Mouse (Mus musculus): ENCODE measurements around the gene Armc2.
A peak's percentile ranks its signal among the peaks of the same experiment; 100 is the strongest.

The Armc2 gene

DNA sequence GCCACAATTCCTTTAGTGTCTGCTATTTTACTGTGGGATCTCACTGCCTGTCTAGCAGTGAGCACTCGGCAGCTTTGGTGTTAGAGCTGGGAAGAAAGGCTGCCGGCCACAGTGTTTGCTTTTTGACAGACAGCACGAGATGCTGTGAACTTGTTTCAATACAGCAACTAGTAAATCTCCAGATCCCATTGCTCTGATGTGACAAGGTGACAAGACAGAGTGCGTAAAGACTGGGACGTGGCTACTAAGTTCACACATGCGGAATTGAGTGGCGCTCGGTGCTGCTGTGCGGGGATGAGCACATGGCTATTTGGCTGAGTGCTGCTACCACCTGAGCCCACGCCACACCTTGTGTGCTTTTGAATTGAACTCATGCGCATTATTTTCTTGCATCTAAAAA is 110.8 kb downstream of the Armc2 start:
- DNase-seq (ENCODE audit: low spot score in 2 of 2): no peak

DNA sequence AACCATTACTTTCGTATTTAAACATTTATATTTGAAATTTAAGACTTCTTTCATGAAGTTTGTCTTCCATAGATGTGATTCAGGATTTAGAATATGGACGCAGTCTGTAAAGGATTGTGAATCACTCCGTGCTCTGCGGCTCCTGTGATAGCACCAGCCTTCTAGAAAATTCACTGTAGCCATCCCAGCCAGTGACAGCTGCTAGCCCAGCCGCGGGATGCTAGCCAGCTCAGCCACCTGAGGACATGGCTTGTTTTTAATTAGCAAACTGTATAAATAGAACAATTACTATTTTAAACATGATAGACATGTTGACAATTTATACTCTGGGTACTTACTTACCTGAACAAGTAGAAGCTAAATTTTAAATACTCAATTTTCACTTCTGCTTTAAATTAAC is 116.4 kb downstream of the Armc2 start:
- DNase-seq (ENCODE audit: low spot score in 2 of 2): no peak

DNA sequence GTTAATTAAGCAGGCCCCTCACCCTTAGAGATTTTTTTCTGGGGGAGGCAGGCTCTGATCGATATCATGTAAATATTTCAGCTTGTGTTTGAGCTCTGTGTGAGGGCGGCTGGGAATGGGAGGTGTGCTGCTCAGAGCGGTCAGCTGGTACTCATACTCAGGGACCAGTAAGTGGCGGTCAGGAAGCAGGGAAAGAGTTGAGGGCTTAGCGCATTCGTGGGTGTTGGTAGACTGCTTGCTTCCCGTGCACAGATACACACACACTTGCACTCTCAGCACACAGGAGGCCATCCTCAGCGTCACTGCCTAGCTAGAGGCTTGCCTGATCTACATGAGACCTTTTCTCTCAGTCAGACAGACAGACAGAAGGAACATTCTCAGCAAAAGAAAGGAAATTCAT is 116.8 kb downstream of the Armc2 start:
- DNase-seq (ENCODE audit: low spot score in 2 of 2): no peak

DNA sequence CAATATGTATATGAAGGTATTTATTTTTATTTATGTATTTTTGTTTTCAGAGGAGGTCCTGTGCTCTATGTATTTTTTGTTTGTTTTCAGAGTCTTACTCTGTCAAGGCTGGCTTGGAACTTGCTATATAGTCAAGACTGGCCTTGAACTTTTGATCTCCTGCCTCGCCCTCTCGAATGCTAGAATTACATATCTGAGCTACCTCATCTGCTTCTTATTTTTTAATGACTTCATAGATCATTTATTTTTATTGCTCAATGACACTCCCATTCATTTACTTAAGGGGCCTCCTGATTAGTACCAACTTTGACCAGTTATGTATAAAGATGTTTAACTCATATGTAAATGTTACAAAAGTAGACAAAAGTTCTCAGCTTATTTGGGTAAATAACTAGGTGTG is 121.4 kb downstream of the Armc2 start:
- DNase-seq (ENCODE audit: low spot score in 2 of 2): no peak

DNA sequence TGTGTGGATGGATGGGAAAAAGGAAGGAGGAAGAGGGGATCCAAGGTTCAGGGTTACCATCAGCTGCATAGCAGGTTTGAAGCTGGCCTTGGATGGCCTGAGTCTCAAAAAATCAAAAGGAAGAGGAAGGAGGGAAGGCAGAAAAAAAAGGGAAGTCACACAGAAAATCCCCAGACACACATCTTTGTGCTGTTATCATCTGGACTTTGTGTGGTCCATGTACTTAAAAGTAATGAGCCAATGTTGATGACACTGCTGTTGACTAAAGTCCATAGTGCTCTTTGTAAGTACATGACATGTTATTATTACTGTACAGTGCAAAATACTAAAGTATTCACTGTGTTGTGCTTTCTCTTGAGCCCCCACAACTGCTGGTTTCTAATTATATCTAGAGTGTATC is 121.8 kb downstream of the Armc2 start:
- no peak for DNase-seq (ENCODE audit: low spot score in 2 of 2)

DNA sequence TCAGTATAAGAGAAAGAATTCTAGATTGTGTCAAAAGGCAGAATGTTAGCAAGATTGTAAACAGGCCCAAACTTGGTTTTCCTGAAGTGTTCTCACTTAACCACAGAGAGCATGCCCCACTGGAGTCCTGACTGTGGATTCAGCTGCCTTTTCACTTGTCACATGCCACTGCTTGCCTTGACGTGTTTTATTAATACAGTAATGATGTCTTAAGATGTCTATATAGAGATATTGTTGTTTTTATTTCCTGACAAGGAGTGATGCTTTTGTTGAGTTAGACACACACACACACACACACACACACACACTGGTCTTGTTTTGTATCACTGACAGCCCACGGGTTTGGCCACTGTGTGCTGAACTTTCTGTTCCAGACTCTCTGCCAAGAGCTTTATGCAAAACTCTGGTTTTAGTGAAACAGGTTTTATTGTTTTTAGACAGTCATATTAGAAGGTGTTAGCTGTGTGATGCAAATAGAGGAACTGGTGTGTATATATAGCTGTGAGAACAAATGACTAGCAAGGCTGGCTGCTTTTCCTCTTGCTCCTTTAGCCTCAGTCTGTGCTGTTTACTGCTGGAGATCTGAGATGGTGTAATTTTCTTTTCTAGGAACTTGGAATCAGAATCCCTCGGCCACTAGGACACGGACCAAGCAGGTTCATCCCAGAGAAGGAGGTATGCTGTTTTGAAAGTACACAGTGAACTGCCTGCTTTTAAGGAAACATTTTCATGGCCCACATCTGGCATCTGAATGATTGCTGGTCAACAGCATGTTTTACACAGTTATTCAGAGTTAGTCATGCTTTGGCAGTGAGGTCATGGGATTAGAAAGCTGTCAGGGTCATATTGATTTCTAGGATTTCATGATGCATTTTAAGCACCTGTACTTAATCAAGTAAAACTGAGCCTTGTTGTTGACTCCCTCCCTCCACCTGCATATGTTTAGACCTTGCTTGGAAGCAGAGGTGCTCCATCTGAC is 124.5 kb downstream of the Armc2 start:
- no peak for DNase-seq (ENCODE audit: low spot score in 2 of 2)

DNA sequence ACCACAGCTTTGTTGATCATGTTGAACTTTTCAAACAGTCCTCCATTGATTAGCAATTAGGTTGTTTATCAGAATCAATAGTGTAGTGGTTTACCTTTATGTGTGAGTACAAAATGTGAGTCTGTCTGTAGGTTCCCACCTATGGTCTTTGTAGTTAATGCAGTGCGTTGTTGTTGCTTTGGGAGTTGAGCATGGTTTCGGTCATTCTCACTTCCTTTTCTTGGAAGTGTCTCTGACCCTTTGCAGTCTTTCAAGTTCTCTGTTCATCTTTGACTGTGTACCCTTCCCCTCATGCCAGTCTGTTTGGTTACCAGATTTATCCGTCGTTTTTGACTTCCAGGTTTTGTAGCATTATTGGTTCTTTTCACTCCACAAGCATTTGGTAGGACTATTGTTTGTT is 126.9 kb downstream of the Armc2 start:
- DNase-seq (ENCODE audit: low spot score in 2 of 2): no peak

DNA sequence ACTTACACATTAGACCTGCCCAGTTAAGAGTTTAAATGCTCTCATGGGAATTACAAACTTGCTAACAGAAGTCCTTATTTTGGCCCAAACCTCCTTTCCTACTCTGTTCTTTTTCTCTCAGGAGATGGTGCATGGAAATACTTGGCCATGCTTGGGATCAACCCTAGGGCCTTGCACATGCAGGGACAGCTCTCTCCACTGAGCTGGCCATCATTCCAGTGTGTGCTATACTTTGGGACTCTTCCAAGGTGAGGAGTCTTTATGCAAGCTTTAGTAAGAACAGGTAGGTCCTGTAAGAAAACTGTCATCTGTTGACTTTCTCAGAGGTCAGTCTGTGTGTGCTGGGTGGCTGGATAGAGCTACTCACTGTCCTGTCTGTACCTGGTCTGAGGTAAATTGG is 127.7 kb downstream of the Armc2 start:
- DNase-seq (ENCODE audit: low spot score in 2 of 2): no peak

DNA sequence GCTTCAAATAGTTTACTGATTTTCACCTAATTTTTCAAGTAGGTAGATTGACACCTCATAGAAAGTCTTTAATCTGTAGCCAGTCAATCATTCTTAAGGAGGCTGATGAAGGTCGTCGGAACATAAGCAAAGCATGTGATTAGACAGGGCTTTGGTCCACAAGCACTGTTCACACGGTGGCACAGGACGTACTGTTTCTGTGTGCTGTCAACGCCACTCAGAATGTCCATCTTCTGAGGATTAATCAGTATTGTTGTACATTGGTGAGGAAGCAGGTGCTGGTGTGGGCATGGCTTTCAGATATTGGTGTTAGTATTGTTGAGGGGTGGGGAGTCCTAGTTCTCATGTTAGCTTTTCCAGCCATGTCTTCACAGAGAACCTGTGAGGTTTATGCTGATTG is 128.7 kb downstream of the Armc2 start:
- DNase-seq (ENCODE audit: low spot score in 2 of 2): no peak

DNA sequence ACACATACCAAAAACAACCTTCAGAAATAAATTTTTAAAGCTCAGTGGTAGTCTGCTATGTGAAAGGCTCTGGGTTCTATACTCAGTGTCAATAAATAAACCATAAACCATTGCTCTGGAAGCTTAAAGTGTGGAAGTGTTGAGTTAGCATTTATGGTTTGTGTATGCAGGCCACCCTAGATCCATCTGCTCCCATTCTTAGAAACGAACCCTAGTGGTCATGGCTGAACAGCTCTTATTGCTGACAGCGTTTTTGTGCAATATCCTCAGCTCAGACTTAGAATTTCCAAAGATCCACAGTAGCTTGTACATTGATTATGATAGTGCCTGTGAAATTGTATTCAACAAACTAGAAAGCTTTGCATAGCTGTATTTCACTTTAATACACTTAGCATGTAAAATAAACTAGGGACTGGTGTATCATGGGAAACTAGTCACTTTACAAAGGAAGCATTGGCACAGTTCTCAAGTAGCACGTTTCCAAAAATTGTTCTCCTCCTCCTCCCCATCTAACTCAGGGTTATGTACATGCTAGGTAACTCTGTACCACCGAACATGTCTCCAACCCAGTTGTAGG is 129.8 kb downstream of the Armc2 start:
- DNase-seq (ENCODE audit: low spot score in 2 of 2): no peak

DNA sequence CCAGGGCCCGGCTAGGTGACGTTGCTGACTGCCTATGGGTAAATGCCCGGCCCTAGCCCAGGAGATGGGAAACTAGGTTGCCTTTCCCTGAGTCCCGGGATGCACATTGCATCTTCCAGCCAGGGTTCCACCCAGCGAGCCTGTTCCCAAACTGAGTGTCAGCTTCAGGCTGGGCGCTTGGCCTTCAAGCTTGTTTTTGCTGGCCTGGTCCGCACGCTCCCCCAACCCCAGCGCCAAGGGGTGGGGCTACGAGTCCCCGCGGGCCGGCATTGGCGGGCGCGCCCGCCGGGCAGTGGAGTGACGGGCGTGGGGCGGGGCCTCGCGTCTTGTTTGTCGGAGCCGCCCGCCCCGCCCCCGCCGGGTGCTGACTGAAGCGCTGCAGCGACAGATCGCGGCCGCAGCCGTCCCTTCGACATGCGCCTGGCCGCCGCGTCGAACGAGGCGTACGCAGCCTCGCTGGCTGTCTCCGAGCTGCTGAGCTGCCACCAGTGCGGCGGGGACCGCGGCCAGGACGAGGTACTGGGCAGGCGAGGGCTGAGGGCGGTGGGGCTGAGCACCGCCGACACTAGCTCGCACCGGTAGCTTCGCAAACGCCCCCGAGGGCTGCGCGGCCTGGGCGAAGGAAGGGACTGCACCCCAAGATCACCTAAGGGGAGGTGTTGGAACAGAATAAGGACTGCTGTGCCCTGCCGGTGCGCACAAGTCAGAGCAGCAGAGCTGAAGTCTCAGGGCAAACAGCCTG is 131.0 kb downstream of the Armc2 start:
- DNase-seq (ENCODE audit: low spot score in 2 of 2): peak; percentile 88 to 89

DNA sequence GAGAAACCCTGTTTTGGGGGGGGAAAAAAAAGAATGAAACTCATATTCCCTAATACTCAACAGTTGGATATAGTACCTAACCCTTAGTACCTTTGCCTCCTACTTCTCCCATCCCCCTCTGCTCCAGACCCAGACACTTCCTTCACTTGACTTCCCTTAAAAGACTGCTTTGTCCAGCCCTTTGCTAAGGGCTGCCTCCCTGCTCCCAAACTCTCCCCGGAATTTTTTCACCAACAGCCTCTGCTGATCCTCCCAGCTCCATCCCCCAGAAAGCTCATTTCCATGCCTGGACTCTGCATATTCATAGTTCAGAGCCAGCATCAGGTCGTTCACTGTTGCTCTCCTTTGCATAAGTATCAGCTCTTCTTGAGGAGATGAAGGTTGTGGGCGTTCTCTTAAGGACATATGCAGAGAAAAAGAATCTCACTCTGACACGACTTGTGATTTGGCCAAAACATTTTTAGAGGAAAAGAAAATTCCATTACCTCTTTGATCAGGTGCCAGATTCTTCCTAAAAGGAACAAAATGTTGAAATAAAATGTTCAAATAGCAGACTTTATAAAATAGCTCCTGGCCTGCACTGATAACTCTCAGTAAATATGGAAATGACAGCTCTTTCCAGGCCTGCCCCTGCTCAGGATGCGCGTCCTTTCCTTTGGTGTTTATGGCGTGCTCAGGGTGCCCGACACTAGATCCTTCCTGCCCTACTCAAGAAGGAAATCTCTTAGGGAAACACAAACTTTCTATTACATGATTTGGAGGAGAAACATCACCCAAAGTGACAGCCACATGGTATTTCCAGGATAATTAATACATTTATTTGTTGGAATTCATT is 134.3 kb downstream of the Armc2 start:
- DNase-seq (ENCODE audit: low spot score in 2 of 2): peak in 1 of 2 experiments; percentile 38

DNA sequence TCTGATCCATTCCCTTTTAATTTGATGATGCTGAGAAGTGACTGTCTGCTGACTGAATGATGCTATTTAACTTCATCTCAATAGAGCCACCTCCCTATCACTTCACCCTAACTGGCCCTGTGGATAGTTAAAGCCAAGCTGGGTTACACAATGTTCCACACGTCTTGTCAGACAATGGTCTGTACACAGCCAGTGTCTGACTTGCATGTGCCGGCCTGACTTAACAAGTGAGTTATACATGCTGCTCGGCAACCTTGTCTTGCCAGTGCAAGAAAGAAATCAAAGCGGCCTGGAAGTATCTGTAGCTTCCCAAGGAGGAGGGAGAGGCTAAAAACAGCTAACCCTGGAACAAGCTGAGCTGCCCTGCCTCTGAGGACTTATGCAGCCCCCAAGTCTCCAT is 136.8 kb downstream of the Armc2 start:
- no peak for DNase-seq (ENCODE audit: low spot score in 2 of 2)

DNA sequence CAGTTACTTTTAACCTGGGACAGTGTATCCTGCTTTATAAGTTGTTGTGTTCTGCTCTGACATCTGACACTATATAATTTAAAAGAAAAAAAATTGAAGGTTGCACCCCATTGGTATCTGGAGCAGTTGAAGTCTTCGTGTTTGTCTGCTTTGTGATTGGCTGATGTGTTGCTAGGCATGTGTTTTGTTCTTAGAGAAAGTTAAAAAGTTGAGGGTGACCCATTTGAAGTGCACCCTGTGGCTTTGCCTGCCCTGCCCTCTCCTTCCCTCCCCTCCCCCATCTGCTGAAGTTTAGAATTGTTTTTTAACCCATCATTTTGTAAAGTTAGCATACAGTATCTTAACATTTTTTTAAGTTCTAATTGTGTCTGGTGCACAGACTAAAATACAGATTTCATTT is 137.5 kb downstream of the Armc2 start:
- no peak for DNase-seq (ENCODE audit: low spot score in 2 of 2)

DNA sequence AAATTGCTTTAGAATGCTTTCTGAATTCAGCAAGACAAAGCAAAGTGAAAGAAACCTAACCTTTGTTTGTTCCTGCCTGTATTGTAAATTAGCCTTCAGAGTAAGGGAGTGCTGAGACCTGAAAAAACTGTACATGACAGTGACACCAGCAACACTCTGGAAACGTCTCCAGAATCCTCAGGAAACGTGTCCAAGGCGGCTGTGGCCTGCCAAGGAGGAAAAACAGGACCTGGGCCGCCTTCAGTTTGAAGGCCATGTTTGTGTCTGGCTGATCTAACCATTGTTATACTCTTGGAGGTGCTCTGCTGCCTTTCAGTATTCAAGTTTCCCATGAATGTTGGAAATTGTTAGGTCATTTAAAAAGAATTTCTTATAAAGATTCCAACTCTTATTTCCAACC is 138.0 kb downstream of the Armc2 start:
- DNase-seq (ENCODE audit: low spot score in 2 of 2): no peak

DNA sequence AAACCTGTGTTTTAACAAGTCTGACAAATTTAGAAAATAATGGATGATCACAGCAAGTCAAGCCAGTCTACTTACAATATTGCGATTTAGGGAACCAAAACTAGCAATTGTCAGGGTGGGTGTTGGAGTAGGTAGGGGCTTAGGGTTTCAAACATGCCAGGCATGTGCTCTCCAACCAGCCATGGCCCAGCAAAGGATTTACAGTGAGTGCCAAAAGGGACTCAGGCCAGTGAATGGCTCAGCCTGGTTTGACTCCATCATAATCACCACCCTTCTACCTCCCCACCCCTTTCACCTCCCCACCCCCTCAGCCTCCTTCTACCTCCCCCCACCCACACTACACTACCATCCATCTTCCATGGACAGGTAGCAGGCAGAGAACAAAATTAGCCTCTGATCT is 138.6 kb downstream of the Armc2 start:
- DNase-seq (ENCODE audit: low spot score in 2 of 2): no peak

DNA sequence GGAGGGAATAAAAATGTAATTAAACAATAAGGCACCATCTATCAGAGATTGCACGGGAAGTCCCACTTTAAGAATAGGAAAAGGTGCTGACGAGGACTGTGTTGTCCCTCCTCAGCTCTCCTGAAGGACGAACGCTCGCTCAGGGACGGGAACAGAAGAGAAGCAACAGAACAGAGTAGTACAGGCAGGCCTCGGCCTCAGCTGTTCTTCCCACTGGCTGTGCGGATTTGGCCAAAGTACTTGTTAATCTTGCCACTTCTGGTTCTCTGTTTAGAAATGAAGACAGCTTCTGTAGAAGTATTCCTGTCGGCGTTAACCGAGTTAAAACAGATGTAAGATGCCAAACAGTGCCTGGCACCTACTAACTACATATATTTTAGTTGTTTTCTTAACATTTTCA is 139.9 kb downstream of the Armc2 start:
- no peak for DNase-seq (ENCODE audit: low spot score in 2 of 2)

DNA sequence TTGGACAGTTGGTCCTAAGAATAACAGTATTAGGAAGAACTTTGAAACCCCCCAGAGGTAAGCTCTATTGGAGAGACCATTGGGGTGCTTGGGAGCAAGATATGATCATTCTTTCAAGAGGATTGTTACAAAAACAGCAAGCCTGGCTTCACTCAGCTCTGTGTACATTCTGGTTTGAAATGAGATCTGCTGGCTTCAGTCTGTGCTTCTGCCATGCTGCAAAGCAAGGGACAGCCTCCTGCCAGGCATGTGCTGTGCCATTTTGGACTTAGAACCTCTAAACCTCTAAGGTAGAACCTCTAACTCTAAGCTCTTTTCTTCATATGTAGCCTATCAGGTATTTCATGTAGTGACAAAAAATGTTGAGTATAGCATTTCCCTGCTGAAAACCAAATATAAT is 142.6 kb downstream of the Armc2 start:
- no peak for DNase-seq (ENCODE audit: low spot score in 2 of 2)

DNA sequence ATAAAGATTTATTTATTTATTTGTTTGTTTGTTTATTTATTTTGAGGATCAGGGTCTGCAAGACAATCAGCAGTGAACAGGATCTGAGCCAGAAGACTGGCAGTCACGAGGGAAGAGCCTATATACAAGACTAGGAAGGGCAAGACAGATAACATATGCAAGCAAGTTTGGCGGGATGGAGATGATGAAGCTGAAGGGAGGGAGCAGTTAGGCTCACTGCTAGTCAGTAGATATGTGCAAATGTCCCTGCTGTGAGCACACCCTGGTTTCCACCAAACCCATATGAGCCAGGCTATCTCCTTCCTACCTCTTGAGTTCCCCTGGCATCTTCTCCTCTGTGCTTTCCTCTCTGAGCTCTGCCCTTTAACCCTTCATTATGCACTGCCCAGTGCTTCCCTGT is 146.7 kb downstream of the Armc2 start:
- no peak for DNase-seq (ENCODE audit: low spot score in 2 of 2)

DNA sequence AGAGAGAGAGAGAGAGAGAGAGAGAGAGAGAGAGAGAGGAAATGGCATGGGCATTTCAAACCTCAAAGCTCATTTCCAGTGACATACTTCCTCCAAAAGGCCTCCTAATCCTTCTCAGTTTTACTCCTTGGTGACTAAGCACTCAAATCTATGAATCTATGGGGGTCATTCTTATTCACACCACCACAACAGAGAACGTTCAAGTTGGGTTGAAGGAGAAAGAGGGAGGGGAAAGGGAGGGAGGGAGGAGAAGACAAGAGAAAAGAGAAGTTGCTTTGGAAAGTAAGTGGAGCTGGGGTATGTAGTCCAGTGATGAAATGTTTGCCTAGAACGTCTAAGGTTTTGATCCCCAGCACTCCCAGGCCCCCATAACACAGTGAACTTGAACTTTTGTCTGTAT is 148.1 kb downstream of the Armc2 start:
- no peak for DNase-seq (ENCODE audit: low spot score in 2 of 2)

DNA sequence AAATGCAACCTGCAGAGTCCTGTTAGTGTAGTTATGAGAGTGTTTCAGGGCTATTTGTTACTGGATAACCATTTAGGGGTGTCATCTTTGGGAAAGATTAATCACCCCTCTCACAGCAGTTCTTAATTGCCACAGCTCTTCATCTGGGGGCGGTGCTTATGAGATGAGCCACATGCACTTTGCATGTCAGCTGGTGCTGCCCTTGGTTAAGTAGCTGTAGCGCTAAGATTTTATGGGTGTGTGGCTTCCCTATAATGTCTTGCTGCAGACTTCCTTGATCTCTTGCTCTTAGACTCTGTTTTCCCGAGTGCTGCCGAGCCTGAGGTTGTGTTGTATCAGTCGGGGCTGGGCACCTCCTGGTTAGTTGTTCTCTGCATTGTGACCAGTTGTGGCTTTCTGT is 150.3 kb downstream of the Armc2 start:
- no peak for DNase-seq (ENCODE audit: low spot score in 2 of 2)

DNA sequence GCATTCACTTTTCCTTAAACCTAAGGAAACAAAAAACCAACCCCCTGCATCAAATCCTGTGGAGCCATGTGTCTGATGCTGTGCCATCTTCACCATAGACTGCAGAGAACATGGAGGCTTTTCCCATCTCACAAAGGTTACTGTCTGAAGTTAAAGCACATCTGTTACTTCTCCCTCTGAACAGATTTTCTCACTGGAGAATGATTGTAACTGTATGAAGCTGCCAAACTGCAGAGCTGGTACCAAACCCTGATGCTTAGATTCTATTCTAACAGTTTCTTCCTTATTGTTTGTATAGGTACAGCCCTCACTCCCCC is 151.4 kb downstream of the Armc2 start:
- DNase-seq (ENCODE audit: low spot score in 2 of 2): no peak

All from frontal cortex, postnatal 36 days (tissue).